Mouse (Mus musculus) kidney, postnatal 14 days (tissue): ENCODE results near the gene Ccsap.
A peak's percentile ranks its signal among the peaks of the same experiment; 100 is the strongest.
"Not testable (repeated sequence)": the region's sequence is repeated elsewhere in the genome, so short reads cannot be mapped to it uniquely, and the experiment has no call there.

Source experiments
- DNase-seq: peaks from one replicate; pipeline ENCODE4 v3.0.0; 2022; ENCODE audit warnings: mixed read lengths

The Ccsap gene

DNA sequence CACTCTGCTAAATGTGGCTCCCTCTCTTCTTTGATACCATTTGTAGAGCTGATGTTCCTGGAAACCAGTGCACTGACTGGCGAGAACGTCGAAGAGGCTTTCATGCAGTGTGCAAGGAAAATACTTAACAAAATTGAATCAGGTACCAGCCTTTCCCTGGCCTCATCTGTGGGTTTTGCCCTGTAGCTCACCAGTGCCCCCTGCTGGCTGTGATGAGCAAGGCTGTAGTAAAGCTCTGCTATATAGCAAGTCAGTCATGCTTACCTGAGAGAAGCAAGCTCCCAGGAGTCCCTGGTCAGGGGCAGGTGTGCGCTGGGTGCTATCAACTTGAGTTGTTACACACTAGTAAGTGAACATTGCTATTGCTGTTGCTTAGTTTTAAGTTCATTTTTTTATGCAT, 27.3 kb downstream of the Ccsap start:
- peak; percentile 61 for DNase-seq

- no peak for DNase-seq
Measured at GRCm38 (mm10) chr8:123827523-123827922, 32.5 kb downstream of the Ccsap start.

DNA sequence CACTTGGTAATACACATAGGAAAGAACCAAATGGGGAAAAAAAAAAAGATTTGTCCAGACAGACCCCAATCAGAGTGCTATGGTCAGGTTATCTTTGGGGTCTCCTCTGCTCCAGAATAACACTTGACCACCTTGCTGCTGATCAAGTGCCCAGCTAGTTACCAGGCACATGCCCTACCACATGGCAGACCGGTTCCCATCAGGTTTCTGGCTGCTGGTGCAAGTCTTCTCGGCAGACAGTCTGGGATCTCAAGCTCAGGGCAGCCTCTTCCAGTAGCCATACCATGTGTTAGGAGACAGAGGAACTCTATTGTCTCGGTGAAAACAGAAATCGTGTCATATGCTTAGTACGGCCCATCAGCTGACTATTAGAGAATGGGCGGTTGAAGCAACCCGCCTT, 33.3 kb downstream of the Ccsap start:
- no peak for DNase-seq

GRCm38 (mm10) chr8:123826001-123826400, 34.0 kb downstream of the Ccsap start:
- no peak for DNase-seq

DNA sequence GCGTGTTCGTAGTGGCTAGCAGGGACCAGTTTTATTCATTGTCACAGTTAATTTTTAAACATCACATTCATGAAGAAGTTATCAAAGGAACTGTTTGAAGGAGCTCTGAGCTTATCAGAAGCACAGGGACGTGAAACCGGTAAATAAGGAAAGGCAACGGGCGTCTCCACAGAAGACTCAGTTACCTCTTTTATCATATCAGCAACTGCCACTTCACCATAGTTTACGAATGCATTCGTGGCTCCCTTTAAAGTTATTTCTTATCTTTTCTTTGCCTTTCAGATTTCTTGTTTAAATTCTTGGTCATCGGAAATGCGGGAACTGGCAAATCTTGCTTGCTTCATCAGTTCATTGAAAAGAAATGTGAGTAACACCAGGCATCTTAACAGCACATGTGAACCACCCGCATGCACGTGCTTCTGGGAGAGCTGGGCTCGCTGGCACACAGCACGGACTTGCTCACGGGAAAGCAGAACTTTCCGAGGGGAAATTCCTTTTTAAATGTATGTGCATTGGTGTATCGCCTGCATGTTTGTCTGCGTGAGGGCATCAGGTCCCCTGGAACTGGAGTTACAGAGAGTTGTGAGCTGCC, 36.4 kb downstream of the Ccsap start:
- no peak for DNase-seq

- no peak for DNase-seq
Measured at GRCm38 (mm10) chr8:123823111-123823510, 36.9 kb downstream of the Ccsap start.

DNA sequence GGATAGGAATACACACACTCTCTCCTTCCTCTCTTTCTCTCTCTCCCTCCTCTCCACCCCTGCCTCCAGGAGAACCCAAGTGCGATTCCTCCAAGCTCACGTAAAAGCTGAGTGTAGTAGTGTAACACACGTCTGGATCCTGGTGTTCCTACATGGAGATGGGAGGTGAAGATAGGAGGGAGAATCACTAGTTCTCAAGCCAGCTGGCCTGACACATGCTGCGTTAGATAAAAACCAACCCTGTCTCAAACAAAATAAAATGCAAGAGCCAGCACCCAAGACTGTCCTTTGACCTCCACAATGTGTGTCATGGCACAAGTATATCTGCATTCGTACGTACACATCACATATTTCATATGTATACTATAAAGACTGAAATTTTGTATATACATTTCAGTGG, 39.2 kb downstream of the Ccsap start:
- DNase-seq = no peak

GRCm38 (mm10) chr8:123819683-123820610, 40.1 kb downstream of the Ccsap start:
- DNase-seq = peak; percentile 53

DNA sequence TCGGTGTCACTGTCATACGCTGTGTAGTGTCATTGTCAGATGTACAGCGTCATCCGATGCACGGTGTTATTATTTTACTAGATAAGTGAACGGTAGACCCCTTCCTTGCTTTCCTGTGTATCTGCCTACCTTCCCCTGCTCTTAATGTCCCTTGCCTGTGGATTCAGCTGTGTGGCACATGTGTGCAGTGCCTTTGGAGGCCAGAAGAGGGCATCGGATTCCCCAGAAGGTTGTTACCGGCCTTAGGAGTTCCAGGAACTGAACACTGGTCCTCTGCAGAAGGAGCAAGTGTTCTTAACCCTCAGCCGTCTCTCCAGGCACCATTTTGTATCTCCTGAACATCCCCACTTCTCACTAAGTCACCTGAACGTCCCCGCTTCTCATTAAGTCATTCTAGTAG, 42.3 kb downstream of the Ccsap start:
- no peak for DNase-seq

DNA sequence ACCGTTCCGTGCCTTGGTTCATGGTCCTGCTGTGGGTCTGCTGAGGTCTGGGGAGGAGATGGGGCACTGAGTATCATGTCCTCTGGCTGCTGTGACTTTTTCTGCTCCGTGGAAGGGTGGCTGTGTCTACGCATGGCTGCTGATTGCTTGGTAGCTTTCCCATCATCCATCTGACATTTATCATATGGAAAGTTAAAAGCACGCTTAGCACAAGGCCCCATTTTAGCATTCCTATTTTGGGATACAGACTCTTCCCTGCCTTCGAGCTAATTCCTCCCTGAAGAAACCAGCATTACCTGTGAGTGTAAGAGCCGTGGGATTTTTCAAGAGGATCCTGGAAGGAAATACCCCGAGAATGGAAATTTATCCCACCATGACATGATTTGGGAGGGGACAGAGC, 43.1 kb downstream of the Ccsap start:
- DNase-seq = no peak

- DNase-seq = no peak
Measured at GRCm38 (mm10) chr8:123815325-123815724, 44.7 kb downstream of the Ccsap start.

DNA sequence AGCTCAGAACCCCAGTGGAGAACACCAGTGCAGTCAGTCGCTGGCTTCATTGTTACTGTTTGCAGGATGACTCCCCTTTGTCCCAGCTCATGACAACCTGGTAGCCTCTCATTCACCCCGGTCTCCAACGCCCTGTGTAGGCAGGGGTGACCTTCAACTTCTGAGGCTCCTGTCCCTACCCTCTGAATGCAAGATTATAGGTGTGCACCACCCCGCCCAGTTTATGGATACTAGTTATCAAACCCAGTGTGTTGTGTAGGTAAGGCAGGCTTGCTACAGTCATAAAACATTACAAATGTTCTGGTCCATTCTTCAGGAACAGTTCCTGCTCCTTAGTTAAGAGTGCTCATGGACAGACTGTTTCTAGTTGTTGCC, 46.1 kb downstream of the Ccsap start:
- no peak for DNase-seq

GRCm38 (mm10) chr8:123813173-123813891, 46.7 kb downstream of the Ccsap start:
- peak; percentile 61 for DNase-seq

DNA sequence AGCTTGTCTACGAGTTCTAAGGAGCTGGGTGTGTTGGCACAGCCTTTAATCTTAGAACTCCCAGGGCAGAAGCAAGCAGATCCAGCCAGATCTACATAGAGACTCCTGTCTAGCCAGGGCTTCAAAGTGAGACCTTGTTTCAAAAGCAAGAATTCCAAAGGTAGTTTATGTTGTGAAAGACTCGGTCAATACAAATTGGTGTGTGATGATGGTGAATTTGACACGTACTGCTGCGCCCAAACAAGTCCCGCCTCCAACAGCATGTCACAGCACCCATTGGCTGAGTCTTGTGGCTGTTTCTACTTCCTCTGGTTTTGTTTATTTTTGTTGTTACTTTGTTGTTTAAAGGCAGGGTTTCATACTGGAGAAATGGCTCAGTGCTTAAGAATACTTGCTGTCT, 47.8 kb downstream of the Ccsap start:
- no peak for DNase-seq

DNA sequence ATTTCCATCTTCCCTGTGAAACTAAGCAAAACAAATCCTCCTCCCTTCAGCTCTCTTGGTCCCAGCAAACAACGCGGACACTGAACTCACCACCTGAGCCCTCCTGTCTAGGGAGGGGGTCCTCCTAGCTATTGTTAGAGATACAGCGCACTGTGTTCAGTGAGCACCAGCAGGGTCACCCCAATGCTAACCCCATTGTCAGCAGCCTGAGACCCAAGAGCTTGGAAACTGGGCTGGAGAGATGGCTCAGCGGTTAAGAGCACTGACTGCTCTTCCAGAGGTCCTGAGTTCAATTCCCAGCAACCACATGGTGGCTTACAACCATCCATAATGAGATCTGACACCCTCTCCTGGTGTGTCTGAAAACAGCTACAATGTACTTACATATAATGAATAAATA, 50.7 kb downstream of the Ccsap start:
- DNase-seq = not testable (repeated sequence)

DNA sequence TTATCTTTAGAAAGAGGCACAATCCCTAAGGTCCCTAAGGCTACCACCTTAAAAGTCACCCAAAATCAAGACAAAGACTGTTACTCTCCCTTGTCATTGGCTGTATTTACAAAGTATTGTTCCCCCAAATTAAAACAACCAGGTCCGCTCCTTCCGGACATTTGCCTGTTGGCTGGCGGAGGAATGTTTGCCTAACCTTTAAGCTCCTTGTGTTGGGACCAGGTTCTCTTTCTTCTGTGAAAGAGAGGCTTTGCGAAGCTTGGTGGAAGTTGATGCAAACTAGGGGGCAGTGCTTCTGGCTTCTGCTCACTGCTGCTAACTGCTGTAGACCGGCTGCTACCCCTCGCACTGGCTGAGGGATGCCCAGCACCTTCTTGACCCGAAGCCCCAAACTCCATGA, 51.3 kb downstream of the Ccsap start:
- DNase-seq = no peak

GRCm38 (mm10) chr8:123807852-123808573, 52.0 kb downstream of the Ccsap start:
- no peak for DNase-seq

DNA sequence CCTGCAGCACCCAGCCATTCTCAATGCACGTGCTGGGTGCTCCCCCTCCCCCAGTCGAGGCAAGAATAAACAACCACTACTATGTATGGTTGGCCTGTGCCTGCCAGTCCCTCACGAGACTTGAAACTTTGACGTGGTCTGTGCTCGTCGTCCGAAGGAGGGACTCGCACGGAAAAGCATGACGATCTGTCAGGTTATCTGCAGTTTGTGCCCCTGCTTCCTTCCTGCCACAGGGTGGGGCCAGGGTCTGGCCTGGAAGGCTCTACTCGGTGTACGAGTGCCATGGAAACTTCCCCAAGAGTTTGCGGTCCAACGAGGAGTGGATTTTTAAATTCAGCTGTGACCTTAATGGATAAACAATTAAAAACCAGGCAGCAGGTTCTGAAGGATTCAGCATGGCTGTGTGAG, 53.0 kb downstream of the Ccsap start:
- peak; percentile 54 for DNase-seq

- DNase-seq = peak; percentile 26
Measured at GRCm38 (mm10) chr8:123806374-123806935, 53.6 kb downstream of the Ccsap start.

DNA sequence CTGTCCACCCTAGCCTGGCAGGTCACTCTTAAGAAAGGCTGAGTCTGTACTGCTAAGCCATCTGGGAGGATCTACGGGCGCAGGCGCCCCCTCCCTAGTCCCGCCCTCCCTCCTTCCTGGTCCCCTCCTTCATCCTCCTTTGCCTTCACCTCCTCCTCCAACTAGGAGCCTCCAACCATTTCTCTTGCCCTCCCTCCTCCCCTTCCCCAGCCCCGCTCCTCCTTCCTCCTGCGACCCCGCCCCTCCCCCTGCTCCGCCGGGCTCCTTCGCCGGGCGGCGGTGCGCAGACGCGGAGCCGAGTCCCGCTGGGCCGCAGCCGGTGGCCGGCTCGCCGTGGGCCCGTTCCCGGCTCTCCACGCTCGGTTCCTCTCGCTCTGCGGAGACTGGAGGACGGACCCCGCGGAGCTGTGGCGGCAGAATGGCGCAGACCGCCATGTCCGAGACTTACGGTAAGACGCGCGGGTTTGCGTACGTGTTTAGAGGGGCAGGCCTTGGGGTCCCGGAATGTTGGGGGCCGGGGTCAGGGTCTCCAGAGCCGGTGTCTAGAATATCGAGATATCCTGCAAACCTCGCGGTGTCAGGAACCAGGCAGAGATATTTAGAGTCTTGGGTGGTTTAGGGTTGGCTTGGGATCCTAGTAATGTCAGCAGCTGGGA, 54.2 kb downstream of the Ccsap start, which contains the start of gene Rab4a:
Gene Rab4a, plus strand, starts transcription at position 268 of the 656 bp plus-strand sequence.
- DNase-seq = peak; percentile 95

- DNase-seq = no peak
Measured at GRCm38 (mm10) chr8:123805209-123805717, 54.7 kb downstream of the Ccsap start.

DNA sequence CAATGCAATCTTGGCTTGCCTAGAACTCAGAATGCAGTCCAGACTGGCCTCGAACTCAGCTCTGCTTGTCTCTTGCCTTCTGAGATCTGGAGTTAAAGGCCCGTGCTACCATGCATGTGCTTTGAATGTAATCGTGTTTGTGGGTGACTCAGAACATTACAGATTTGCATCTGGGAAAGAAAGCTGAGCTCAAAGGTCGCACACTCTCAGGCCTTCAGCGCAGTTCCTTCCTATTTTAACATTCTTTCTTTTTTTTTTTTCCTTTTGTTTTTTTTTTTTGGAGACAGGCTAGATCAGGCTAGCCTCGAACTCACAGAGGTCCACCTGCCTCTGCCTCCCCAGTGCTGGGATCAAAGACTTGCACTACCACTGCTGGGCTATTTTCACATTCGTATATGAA, 55.4 kb downstream of the Ccsap start:
- no peak for DNase-seq
